Mouse (Mus musculus) erythroid progenitor cell, adult 5-6 weeks (primary cell): Measurements from ENCODE around the gene Fam57b. TPM values are rescaled to one million over a fixed set of nuclear protein-coding genes. Genes with fewer than 3 reads are reported as not detected.

Source experiments
- ATAC-seq: replicated peaks from 2 replicates; pipeline ENCODE4 v1.8.0; 2016; ENCODE audit warnings: moderate number of reproducible peaks, mild to moderate bottlenecking, moderate TSS enrichment, inconsistent platforms; ENCODE audit not compliant: poor library complexity, low FRiP score, severe bottlenecking
- total RNA-seq, 2 experiments: library from RNA; stranded (forward) in 1 of 2; stranded (reverse) in 1 of 2; fragments of 150-400 nt in 1 of 2; fragments of 186-747, 209-891 nt in 1 of 2; gene quantifications; 2 replicates each; pipeline versions ENCODE4 v1.2.3 to v1.2.4; 2015 to 2017; ENCODE audit warnings: low replicate concordance in 2 of 2

Gene Fam57b
- total RNA-seq, 2 experiments from 2014 or later = not detected

DNA sequence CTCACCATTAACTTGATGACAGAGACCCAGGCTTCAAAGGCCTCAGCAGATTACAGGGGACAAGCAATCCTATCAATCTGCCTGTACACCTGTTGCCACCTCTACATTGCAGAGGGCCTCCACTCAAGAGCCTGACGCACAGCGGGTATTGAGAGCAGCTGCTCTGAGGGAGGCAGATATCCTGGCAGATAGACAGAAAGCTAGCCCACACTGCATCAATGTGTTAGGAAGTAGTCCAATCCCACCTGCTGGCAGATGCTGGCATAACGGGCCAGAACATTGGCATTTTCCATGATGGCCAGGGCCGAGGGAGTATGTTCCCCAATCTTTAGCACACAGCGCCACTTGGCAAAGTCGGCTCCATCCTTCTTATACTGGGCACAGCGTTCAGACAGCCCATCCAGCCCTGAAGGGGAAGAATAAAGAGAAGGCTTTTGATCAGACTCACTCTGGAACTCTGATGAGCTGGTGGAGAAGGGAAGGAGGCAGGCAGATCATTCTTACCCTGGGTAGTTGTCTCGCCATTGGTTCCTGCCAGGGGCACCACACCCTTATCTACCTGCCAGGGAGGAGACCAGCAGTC is 1.0 kb upstream of the Fam57b start:
- ATAC-seq = no peak

DNA sequence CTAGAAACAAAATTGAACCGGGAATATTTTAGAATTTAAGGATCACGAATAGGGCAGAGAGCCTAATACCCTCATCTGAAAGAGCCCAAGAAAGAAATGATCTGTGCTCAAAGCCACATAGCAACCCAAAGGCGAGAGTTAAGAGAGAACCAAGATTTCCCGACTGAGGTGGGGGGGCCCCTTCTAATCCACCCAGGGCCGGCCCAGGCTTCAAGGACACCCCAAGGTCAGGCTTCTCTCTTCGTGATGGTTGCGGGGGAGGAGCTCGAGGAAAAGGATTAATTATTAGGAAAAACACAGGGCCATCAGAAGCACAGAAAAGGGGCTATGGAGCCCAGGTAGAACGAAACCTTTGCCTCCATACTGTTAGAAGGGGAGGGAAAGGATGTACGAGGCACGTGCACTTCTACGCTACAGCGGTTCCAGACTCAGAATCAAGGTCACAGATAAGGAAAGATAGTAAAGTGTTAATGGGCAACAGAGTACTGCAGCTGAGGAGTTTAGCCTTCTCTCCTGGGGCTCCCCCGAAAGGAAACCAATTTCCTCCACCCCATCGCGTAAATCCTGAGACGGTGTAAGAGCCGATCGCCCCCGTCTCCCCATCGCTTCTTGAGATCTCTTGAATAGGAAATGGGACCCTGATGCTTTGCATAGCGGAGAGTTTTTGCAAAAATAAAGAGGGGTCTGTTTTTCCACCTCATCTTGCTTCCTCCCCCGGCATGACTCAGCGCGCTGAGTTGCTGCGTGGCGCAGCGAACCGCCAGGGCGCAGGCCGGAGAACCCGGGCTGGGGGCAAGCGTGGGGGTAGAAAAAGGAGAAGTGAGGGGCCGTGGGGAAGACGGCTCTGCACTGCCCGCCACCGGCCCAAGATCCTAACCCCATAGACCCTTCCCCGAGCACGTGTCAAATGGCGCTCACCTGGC is 920 bp downstream of the Fam57b start:
- ATAC-seq = peak; percentile 45

DNA sequence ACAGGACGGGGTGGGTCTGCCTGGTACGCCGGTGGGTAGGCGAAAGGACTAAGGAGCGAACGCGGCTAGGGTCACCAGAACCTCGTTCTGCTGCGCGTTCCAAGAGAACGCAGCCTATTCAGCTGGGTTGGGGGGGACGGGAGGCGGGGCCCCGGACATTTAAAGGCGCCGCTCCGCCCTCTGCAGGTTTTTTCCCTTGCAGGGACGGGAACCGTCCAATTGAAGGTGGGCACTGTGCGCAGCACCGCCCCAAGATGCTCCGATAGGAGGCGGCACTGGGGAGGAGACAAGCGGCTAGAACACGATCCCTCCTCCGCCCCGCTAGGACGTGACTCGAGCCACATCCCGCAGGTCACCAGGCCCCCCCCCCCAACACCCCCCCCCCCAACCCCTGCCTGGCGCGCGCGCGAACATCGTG is 1.6 kb downstream of the Fam57b start:
- ATAC-seq = peak; percentile 84

DNA sequence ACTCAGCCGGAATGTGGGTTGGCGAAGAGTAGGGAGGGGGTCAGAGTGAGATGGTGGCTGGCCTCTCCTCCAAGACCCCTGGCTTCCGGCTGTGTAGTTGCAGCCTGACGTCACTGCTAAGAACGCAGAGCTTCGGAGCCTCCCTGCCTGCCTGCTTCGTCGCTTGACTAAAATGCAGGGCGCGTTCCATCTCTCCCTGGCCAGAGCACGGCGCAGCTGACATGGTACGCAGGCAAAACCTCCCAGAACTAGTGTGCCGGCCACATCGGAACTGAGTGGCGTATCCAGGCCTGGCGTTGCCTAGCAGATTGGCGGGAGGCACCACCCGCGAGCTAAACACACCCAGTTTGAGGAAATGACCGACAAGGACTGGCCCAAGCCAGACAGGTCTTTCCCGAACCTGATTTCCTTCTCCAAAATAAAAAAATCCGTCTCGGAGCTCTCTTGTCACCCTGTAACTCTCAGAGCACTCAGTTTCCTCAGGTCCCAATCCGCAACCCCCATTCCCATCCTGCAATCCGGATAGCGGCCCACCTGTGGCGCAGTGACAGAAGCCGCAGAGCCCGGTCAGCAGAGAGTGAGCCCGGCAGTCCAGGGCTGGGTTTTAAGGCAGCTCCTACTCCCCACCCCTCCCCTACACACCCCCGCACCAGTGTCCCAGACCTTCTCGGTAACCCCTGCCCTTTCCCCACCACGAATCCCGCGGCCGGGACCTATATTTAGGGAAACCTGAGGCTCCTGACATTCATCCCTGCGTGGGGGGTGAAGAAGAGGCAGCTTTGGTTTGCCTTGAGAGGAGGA is 2.2 kb downstream of the Fam57b start:
- ATAC-seq = peak; percentile 35

DNA sequence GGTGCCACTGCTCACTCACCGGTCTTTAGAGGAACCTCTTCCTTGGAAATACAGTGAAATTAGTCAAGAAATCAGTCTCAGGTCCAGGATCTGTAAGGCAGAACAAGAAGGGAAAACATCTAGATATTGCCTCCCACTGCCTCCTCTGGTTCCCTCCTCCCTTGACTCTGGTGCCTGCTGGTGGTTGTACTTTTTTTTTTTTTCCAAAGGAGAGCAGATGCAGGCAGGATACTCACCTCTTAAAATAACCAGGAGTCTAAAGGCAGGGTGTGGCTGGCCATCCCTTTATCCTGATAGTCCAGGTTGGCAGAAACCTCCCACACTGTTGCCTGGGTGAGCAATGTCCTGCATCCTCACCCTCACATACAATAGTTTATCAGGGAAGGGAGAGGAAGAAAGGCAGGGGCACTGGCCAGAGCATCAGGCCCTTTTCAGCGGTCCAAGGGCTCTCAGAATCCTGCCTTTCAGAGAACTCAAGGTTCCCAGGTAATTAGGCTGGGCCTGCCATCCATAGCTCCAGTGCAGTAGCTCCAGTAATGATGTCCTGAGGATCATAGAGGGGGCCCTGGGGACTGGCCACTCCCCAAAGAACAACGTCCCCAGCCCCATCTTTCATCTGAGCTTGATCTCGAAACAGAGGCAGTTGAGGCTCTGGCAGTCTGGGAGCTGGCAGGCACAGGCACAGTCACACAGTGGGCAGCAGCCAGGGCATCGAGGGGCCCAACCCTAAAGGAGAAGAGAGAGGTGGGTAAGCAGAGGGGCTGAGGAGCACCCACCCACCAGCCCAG is 3.0 kb downstream of the Fam57b start:
- no peak for ATAC-seq

DNA sequence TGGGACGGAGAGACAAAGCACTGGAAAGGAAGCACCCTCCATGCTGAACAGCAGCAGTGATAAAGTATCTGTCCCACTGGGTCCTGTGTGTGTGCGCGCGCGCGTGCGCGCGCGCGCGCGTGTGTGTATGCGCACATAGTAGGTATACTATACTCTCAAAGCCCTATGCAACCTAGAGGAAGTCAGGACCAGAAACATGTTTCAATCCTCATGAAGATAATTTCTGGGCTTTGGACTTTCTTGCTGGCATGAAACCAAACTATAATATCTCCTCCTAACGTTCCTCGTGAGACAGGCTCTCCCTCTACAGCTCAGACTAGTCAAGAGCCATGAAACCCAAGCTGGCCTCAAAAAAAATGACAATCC is 3.6 kb downstream of the Fam57b start:
- ATAC-seq = no peak

DNA sequence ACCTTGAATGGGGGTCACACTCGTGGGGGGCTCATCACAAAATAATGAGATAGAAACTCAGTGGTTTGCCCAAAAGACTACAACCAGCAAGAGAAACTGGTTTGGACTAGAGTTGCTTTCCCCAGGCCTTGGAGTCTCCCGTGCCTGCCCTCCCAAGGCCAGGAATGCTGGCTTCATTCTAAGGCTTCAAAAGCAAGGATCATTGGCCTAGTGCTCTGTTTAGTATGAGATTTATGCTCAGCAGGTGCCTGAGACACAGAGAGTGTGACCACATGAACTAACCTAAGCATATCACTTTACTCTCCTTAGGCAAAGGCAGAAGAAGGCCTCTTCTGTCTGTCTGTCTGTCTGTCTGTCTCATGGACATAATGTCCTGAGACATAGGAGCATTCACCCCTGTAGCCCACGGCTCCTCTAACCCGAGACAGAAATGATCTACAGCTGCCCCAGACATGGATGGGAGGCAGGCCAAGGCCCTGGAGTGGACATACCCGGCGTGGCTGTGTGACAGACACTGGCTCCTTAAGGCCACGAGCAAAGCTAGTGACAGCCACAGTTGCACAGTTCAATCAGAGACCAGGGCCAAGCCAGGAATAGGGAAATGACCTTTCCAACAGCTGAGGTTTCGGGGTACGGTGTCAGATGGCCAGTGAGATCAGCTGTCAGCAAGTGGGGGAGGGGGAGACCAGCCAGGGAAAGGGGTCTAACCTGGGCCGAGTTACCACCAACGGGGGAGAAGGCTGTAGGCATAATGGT is 4.8 kb downstream of the Fam57b start:
- ATAC-seq = no peak

DNA sequence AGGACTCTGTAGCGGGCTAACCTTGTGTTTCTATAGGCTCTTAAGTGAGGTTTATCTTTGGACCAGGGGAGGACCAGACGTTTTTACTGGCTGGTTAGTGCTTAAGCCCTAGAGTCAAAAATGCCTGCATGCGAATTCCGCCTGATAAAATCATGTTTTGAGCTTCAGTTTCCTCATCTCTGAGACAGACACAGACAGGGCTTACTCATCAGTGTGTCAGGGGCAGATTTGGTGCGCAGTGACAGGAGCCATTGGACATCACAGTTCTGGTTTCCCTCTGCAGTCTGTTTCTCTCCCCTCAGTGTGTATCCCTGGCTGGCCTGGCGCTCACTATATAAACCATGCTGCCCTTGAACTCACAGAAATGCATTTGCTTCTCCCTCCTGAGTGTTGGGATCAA is 5.7 kb downstream of the Fam57b start:
- no peak for ATAC-seq

DNA sequence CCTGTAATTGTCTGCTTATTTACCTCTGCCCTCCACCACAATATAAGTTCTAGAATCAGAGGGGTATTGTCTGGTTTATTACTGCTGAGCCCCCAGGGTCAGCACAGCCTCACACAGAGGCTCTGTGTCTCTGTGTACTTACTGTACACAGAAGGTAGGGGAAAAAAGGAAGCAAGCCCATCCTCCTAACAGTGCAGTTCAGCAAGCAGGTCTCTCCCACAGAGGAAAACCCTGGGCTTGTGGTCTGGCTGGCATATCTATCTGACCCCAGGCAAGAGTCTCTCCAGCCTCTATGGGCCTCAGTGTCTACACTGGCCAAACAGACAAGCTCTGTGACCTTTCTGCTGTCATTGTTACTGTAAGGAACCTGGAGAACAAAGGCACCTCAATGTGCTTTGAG is 6.3 kb downstream of the Fam57b start:
- ATAC-seq = no peak

DNA sequence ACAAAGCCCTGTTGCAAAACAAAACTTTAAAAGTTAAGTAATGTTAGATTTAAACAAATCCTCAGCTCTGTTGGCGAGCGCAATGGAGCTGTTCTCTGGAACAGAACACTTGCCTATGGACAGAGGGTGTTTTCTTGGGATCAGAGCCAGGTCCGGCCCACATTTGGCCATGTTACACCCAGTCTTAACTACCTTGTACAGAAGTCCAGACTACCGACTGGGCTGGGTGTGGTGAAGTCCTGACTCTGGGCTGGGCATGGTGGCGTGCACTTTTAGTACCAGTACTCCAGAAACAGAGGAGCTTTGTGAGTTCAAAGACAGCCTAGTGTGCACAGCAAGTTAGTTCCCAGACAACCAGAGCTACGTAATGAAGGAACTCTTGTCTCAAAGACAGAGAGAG is 9.5 kb downstream of the Fam57b start:
- peak; percentile 74 for ATAC-seq

DNA sequence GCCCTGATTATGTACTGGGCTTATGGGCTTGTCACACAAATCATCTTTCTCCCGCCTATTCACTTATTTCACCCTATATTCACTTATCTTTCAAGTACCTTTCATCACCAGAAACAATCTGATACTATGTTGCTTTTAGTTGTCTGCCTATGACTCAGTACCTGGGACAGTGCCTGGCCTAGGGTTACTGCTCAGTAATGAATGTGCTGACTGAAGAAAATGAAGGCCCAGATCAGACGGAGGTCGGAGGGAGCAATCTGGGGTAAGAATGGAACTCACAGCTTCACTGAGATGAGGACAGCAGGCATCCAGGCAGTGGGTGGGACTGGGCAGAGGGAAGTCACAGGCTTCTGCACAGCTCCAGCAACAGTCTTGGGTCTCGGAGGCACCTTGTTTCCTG is 9.9 kb downstream of the Fam57b start:
- ATAC-seq = no peak

DNA sequence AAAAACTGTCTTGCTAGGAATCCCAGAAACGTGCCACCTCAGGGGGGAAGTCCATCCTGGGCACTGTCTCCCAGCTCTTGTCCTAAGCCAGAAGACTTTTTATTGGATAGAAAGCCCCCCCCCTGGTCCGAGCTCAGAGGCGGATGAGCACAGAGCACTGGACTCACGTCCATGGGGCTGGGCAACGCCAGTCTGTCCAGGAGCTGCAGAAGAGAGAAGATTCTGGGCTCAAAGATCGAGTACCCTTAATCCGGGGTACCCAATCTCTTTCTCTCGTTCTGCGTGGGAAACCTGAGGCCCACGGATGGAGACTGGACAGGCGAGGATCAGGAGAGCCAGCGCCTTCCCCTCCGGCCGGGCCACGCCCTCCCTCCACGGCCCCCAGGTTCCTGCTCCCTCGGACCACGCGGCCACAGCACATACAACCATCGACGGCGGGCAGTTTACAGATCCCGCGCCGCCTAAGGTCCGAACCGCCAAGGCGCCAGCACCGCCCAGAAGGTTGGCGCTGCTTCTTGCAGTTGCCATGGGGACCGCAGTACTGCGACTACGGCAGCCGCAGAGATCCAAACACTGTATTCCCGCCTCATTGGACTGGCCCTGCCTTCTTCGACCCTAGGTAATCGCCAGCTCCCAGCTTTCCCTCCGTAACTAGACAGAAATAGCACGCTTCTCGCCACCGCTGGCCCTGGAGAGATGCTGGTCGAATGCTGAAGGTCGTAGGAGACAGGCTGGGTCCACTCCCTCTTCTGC is 11.4 kb downstream of the Fam57b start:
- peak; percentile 92 for ATAC-seq

DNA sequence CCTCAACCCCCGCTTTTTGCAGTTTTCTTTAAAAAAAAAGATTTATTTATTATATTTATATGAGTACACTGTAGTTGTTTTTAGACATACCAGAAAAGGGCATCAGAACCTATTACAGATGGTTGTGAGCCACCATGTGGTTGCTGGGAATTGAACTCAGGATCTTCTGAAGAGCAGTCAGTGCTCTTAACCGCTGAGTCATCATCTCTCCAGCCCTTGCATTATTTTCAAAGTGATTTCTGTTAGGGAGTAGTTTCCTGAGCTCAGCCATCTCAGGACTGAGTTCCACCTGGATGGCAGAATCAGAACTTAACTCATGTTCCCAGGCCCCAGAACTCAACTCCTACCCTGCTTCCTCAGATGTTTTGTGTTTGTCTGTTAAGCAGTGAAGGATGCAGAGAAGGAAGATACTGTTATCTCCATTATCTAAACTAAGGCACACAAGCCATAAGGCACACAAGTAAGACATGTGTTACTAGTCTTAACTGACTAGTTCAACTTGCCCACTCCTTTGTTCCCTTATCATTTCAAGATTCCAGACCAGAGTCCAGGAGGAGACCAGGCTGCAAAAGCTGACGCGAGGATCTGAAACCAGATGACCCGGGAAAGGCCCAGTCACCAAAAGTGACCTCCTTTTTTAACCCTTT is 12.4 kb downstream of the Fam57b start:
- ATAC-seq = no peak

DNA sequence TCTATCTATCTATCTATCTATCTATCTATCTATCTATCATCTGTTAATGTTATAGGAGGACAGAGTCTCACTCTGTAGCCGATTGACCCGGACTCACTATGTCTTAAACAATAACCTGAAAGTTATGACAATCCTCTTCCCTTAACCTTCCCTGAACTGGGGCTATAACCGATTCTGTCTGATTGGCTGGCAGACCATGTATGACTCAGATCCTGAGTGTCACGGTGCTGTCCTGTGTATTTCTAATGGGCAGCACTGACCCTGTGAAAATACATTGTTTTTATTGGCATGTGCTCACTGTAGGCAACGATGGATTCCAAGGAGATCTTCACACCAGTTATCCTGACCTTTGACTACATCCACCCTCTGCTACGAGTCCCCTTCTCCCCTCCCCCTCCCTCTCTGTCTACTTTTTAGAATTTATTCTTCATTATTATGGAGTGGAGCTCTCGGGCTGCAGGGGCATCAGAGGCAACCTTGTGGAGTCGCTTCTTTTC is 18.3 kb downstream of the Fam57b start:
- no peak for ATAC-seq

DNA sequence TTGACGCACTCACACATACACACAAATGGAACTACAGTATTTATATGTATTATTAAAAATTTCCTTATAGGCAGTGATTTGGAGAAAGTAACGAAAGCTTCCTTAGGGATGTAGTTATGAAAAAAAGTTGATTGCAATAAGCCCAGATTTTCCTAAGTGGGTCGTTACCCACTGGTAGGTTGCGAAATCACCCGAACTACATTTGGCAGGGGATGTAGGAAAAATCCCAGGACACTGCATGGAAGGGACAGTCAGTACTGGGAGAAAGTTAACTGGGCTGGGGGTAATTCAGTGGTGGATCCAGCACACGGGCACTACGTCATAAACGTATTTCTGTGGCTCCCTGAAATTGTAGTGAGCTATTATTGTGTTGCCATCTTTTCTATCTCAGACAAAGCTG is 19.0 kb downstream of the Fam57b start:
- no peak for ATAC-seq

DNA sequence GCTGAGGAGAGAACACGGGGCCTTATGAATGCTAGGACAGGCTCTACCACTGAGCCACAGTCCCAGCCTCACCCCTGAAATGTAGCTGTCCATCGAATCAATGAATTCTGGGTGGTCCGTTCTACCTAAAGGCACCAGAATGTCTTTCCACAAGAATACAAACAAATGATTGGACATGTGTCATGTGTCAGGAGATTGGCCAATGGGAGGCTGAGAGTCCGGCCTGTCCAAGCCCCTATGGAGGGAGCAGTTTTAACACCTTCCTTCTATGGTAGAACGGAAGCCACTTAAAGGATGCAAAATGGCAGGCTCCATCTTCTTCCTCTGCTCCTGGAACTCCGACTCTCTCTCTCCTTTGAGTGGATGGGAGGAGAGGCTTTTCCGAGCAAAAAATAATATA is 20.1 kb downstream of the Fam57b start:
- ATAC-seq = no peak

DNA sequence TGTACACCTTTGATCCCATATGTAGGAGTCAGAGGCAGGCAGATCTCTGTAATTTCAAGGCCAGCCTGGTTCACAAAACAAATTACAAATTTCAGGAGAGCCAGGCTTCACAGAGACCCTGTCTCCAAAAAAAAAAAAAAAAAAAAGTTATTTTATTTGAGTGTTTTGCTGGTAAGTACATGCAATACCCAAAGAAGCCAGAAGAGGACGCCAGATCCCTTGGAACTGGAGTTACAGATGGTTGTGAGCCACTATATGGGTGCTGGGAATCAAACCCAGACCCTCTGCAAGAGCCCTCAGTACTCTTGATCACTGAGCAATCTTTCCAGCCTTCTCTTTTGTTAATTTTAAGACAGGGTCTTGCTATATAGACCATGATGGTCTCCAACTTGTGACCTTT is 21.4 kb downstream of the Fam57b start:
- ATAC-seq = no peak
